Mouse (Mus musculus) E14TG2a.4 (cell line): ENCODE measurements around the gene Phyhd1.

Source experiments
- CTCF ChIP-seq: conservative IDR thresholded peaks from 2 replicates; pipeline ENCODE4 v1.5.1; 2014; ENCODE audit warnings: low read length
- NANOG ChIP-seq: IDR thresholded peaks from 2 replicates; pipeline ENCODE4 v1.6.1; 2014; ENCODE audit warnings: borderline replicate concordance, low read length, mixed read lengths
- POU5F1 ChIP-seq: IDR thresholded peaks from 2 replicates; pipeline ENCODE4 v1.6.1; 2014; ENCODE audit warnings: low read length, borderline replicate concordance

DNA sequence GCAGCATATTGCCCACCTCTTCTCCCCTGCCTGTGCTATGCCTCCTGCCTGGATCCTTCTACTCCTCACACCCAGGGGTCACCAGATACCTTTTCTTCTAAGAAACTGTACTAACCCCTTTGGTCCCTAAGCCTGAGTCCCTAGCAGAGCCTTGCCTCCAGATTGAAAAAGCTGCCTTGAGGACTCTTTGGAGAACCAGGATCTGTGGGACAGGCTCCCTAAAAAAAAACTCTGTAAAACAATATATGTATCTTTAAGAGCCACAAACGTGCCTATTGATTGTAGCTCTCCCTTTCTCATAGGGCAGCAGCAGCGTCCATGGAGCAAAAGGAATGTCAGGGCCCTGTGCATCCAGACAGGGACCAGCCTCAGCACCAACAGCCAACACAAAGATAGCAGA is 25.7 kb upstream of the Phyhd1 start, which contains the start of gene Gm28035:
- TF ChIP-seq CTCF = no peak
- TF ChIP-seq NANOG = no peak
- no peak for TF ChIP-seq POU5F1
